Mouse (Mus musculus) intestine, embryonic 16.5 days (tissue): Measurements from ENCODE around the gene Klhl35. TPM values are rescaled to one million over a fixed set of nuclear protein-coding genes. Genes with fewer than 3 reads are reported as not detected.

ENCODE experiments used
- ATAC-seq: fragments of 200-750 bp; cut with Nextera tagmentation; 2 replicates; pipeline ENCODE4 v1.8.0; 2017; ENCODE audit warnings: moderate TSS enrichment, moderate library complexity
- H3K27ac ChIP-seq: fragments of 300-500 bp; sonication (generic); 2 replicates; pipeline ENCODE4 v1.5.1; 2014; ENCODE audit warnings: mild to moderate bottlenecking, low read length
- H3K27me3 ChIP-seq: fragments of 300-500 bp; sonication (generic); replicated peaks from 2 replicates; pipeline ENCODE4 v1.6.1; 2014; ENCODE audit warnings: low read length, control low read depth, mixed read lengths; ENCODE audit not compliant: control insufficient read depth, insufficient read depth
- H3K36me3 ChIP-seq: fragments of 300-500 bp; sonication (generic); 2 replicates; pipeline ENCODE4 v1.6.1; 2014; ENCODE audit warnings: low read length, control low read depth; ENCODE audit not compliant: control insufficient read depth, insufficient read depth
- H3K4me1 ChIP-seq: fragments of 300-500 bp; sonication (generic); 2 replicates; pipeline ENCODE4 v1.6.1; 2014; ENCODE audit warnings: low read length, control low read depth, mixed read lengths; ENCODE audit not compliant: control insufficient read depth, insufficient read depth
- H3K4me2 ChIP-seq: fragments of 300-500 bp; sonication (generic); 2 replicates; pipeline ENCODE4 v1.6.1; 2014; ENCODE audit warnings: low read depth, low read length, control low read depth
- H3K4me3 ChIP-seq: fragments of 300-500 bp; sonication (generic); 2 replicates; pipeline ENCODE4 v1.5.1; 2014; ENCODE audit warnings: mild to moderate bottlenecking, low read length
- H3K9ac ChIP-seq: fragments of 300-500 bp; sonication (generic); 2 replicates; pipeline ENCODE4 v1.6.1; 2014; ENCODE audit warnings: low read depth, low read length
- H3K9me3 ChIP-seq: fragments of 300-500 bp; sonication (generic); 2 replicates; pipeline ENCODE4 v1.6.1; 2016; ENCODE audit warnings: low read length, control low read depth; ENCODE audit not compliant: control insufficient read depth
- WGBS: fragments of 180-500 bp; shearing (Covaris S2); extraction: QIAGEN DNeasy Blood & Tissue Kit; methylation state at CpG from one replicate; pipeline ENCODE4 v1.1.7; 2014; 5-methylcytosine and 5-hydroxymethylcytosine counted together
- polyA plus RNA-seq: library from polyadenylated mRNA; unstranded; fragments of >200 nt; fragmentation: Nextera tagmentation; extraction: Ambion mirVana; gene quantifications from 2 replicates; pipeline ENCODE4 v1.2.1, GENCODE M21; 2015

The Klhl35 gene
- polyA plus RNA-seq, 1 experiment from 2014 or later, result 0.15 TPM

DNA sequence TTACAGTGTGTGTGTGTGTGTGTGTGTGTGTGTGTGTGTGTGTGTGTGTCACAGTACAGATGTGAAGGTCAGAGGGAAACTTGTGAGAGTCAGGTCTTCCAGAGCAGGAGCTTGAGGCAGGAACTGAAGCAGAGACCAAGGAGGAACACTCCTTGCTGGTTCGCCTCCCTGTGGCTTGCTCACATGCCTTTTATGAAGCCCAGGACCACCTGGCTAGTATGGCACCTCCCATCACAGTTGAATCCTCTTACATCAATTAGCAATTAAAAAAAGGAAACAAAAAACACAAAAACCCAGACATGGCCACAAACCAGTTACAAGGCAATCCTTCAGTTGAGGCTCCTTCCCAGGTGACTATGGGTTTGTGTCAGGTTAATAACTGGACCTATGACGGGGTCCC lies 2.7 kb upstream of the Klhl35 start:
- H3K4me3 ChIP-seq, result no peak overlapping the region
- no peak for ATAC-seq
- WGBS, result 85% methylated on average over 2 of the region's 2 CpGs
- no peaks in the 10 kb centered on the region; the same call in 1 of the 2 replicates for H3K36me3 ChIP-seq
- no peak overlapping the region for H3K4me2 ChIP-seq
- peaks cover 4% of the 10 kb centered on the region; the same call in 1 of the 2 replicates for H3K9me3 ChIP-seq
- no peak overlapping the region for H3K27ac ChIP-seq
- peaks cover 3% of the 10 kb centered on the region; the same call in 1 of the 2 replicates for H3K4me1 ChIP-seq
- H3K27me3 ChIP-seq, result no peaks in the 10 kb centered on the region
- no peak overlapping the region for H3K9ac ChIP-seq

- 17% methylated on average over 9 of the region's 11 CpGs for WGBS
Observed at GRCm38 (mm10) chr7:99467916-99468282, 2.1 kb downstream of the Klhl35 start.

GRCm38 (mm10) chr7:99468283-99469132 lies 2.7 kb downstream of the Klhl35 start:
- Histone ChIP-seq H3K4me2 (peak overlapping the region; percentile 87), H3K36me3 (peaks cover 10% of the 10 kb centered on the region), H3K4me1 (peaks cover 11% of the 10 kb centered on the region; the same call in 1 of the 2 replicates), H3K4me3 (peak overlapping the region; percentile 58), H3K9ac (peak overlapping the region; percentile 83), H3K27ac (peak overlapping the region; percentile 87), H3K9me3 (peaks cover 4% of the 10 kb centered on the region; the same call in 1 of the 2 replicates), H3K27me3 (no peaks in the 10 kb centered on the region)
- WGBS, result under 1% methylated on average over 142 of the region's 145 CpGs
- peak; percentile 85 for ATAC-seq

More at GRCm38 (mm10) chr7:99467916-99468282, 2.1 kb downstream of the Klhl35 start:
- Histone ChIP-seq H3K4me3 (peak overlapping the region; percentile 58), H3K9ac (peak overlapping the region; percentile 83), H3K4me2 (peak overlapping the region; percentile 87), H3K4me1 (peaks cover 11% of the 10 kb centered on the region; the same call in 1 of the 2 replicates), H3K27me3 (no peaks in the 10 kb centered on the region), H3K36me3 (peaks cover 10% of the 10 kb centered on the region; the same call in 1 of the 2 replicates), H3K27ac (peak overlapping the region; percentile 87), H3K9me3 (peaks cover 4% of the 10 kb centered on the region; the same call in 1 of the 2 replicates)
- ATAC-seq, result peak; percentile 19

- Histone ChIP-seq H3K9ac (no peak overlapping the region), H3K27ac (peak overlapping the region; percentile 87; the same call in 1 of the 2 replicates)
- 80% methylated on average over 17 of the region's 17 CpGs for WGBS
Observed at GRCm38 (mm10) chr7:99469680-99470405, 4.0 kb downstream of the Klhl35 start.

GRCm38 (mm10) chr7:99471578-99471977 lies 5.8 kb downstream of the Klhl35 start:
- Histone ChIP-seq H3K4me1 (peaks cover 23% of the 10 kb centered on the region), H3K27ac (no peak overlapping the region), H3K36me3 (peaks cover 10% of the 10 kb centered on the region), H3K27me3 (no peaks in the 10 kb centered on the region), H3K4me3 (no peak overlapping the region), H3K9me3 (no peaks in the 10 kb centered on the region), H3K4me2 (no peak overlapping the region), H3K9ac (no peak overlapping the region)
- no peak for ATAC-seq
- 65% methylated on average over 18 of the region's 18 CpGs for WGBS

More at GRCm38 (mm10) chr7:99469680-99470405, 4.0 kb downstream of the Klhl35 start:
- Histone ChIP-seq H3K4me1 (peaks cover 22% of the 10 kb centered on the region), H3K4me3 (no peak overlapping the region), H3K27me3 (no peaks in the 10 kb centered on the region), H3K9me3 (no peaks in the 10 kb centered on the region), H3K4me2 (no peak overlapping the region), H3K36me3 (peaks cover 10% of the 10 kb centered on the region)
- ATAC-seq, result no peak

- 76% methylated on average over 14 of the region's 14 CpGs for WGBS
- H3K9ac ChIP-seq, result no peak overlapping the region
- H3K36me3 ChIP-seq, result peaks cover 13% of the 10 kb centered on the region
Observed at GRCm38 (mm10) chr7:99473638-99474407, 8.0 kb downstream of the Klhl35 start.

DNA sequence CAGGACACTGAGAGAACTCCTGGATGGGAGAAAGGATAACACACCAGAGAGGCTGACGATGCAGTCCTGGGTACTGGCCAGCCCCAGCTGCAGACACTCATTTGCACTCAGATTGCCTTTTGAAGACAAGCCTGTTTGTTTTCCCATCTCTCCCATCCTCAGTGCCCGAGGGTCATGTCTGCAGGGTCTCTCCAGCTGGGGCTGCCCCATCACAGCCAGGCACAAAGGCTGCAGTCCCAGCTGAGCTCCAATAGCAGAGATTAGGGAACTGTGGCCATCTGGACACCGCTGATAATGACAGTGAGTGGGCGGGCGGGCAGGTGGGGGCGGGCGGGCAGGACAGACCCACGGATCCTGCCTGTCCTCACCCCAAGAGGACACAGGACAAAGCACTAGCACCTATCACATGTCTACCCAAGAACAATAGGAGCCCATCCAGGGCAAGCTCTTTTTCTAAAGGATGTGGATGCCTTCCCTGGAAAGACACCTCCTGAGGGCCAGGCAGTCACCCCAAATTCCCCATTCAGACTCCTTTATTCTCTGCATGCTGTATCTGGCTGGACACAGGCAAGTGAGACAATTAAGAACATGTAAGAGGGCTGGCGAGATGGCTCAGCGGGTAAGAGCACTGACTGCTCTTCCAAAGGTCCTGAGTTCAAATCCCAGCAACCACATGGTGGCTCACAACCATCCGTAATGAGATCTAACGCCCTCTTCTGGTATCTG lies 9.2 kb downstream of the Klhl35 start:
- no peak overlapping the region; the same call in 1 of the 2 replicates for H3K27ac ChIP-seq
- peak overlapping the region; percentile 13; the same call in 1 of the 2 replicates for H3K9ac ChIP-seq
- H3K4me1 ChIP-seq, result peaks cover 16% of the 10 kb centered on the region
- 48% methylated on average over 12 of the region's 12 CpGs for WGBS
- peaks cover 20% of the 10 kb centered on the region for H3K36me3 ChIP-seq
- ATAC-seq, result peak; percentile 22; the same call in 1 of the 2 replicates
- H3K4me3 ChIP-seq, result no peak overlapping the region
- H3K27me3 ChIP-seq, result no peaks in the 10 kb centered on the region
- H3K9me3 ChIP-seq, result no peaks in the 10 kb centered on the region
- H3K4me2 ChIP-seq, result no peak overlapping the region

More at GRCm38 (mm10) chr7:99473638-99474407, 8.0 kb downstream of the Klhl35 start:
- Histone ChIP-seq H3K4me2 (no peak overlapping the region), H3K9me3 (no peaks in the 10 kb centered on the region), H3K4me1 (peaks cover 21% of the 10 kb centered on the region), H3K27me3 (no peaks in the 10 kb centered on the region), H3K27ac (no peak overlapping the region), H3K4me3 (no peak overlapping the region)
- ATAC-seq, result peak; percentile 6; the same call in 1 of the 2 replicates

DNA sequence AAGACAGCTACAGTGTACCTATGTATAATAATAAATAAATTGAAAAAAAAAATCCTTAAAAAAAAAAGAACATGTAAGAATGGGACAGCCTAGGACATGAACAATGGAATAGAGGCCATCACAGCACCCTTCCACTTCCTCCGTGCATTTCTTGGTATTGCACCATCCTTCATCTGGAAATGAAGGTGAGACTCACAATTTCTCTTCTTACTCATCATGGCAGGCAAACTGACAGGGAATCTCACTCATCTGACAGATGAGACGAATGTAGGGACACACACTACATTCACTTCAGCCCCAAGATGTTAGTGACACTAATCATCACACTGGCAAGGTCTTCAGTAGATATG lies 9.7 kb downstream of the Klhl35 start:
- no peaks in the 10 kb centered on the region for H3K9me3 ChIP-seq
- 81% methylated on average over 2 of the region's 2 CpGs for WGBS
- H3K4me2 ChIP-seq, result no peak overlapping the region
- no peak for ATAC-seq
- H3K27me3 ChIP-seq, result no peaks in the 10 kb centered on the region
- H3K4me3 ChIP-seq, result no peak overlapping the region
- peaks cover 20% of the 10 kb centered on the region for H3K36me3 ChIP-seq
- H3K27ac ChIP-seq, result no peak overlapping the region
- H3K4me1 ChIP-seq, result peaks cover 19% of the 10 kb centered on the region
- H3K9ac ChIP-seq, result no peak overlapping the region
